Comparison of ENCODE assay signal across 10 mouse cellular contexts in genomic region chr4:147433017-147433416, GRCm38 (mm10). TPM values are rescaled to one million over a fixed set of nuclear protein-coding genes. Genes with fewer than 3 reads are reported as not detected.
DNase-seq lines count a peak whose midpoint lies in the region; ATAC-seq and TF ChIP-seq lines count a peak whose summit lies in the region.
"Had no signal": no experiment of that assay in that cellular context is flagged by ENCODE, and none has a peak within 500 bp of the region (broad histone marks: within the 10 kb centered on the region; RNA-seq: fewer than 3 reads in every experiment).

No protein-coding gene starts in this region.

- no peak for DNase-seq in limb, embryonic 11.5 days (ENCODE audit: low spot score)
- DNase-seq in limb, embryonic 10.5 days (ENCODE audit: low spot score) = no peak
- DNase-seq in midbrain, postnatal 0 days (ENCODE audit: low spot score) = no peak
- no peak for DNase-seq in layer of hippocampus, postnatal 25 days (ENCODE audit: extremely low spot score in 1 of 2, low spot score in 1 of 2)
- DNase-seq in cerebellum, adult 9-10 months = no peak
- DNase-seq: left cerebral cortex, postnatal 4 days had no signal

- no peak overlapping the region for H3K9ac ChIP-seq in forebrain, embryonic 13.5 days
- H3K9ac ChIP-seq in forebrain, embryonic 15.5 days (replicated peaks) = no peak overlapping the region
- H3K9ac ChIP-seq in limb, embryonic 11.5 days (ENCODE audit: low read length) = no peak overlapping the region
- no peak overlapping the region for H3K9ac ChIP-seq in midbrain, postnatal 0 days (replicated peaks; ENCODE audit: low read length, poor library complexity, severe bottlenecking)

- ATAC-seq in forebrain, embryonic 13.5 days = peak; percentile 27; the same call in 1 of the 2 replicates
- no peak for ATAC-seq in forebrain, embryonic 15.5 days (replicated peaks)
- ATAC-seq in limb, embryonic 11.5 days (ENCODE audit: insufficient number of reproducible peaks, low FRiP score, low TSS enrichment, low read depth) = peak; percentile 10; the same call in 1 of the 2 replicates
- 0 out of 2 replicates have a peak, but pooled peaks have one; percentile 8 for ATAC-seq in granulocyte monocyte progenitor cell, adult 5-6 weeks (replicated peaks; ENCODE audit: poor library complexity, severe bottlenecking)
- ATAC-seq in midbrain, postnatal 0 days (ENCODE audit: low FRiP score) = peak; percentile 14; the same call in 1 of the 2 replicates

- H3K9me3 ChIP-seq in forebrain, embryonic 13.5 days (replicated peaks) = peaks cover 39% of the 10 kb centered on the region
- peaks cover 56% of the 10 kb centered on the region for H3K9me3 ChIP-seq in forebrain, embryonic 15.5 days
- H3K9me3 ChIP-seq in limb, embryonic 11.5 days (ENCODE audit: control insufficient read depth, low read length) = peaks cover 21% of the 10 kb centered on the region
- peaks cover 21% of the 10 kb centered on the region for H3K9me3 ChIP-seq in limb, embryonic 10.5 days (replicated peaks)
- peaks cover 53% of the 10 kb centered on the region for H3K9me3 ChIP-seq in midbrain, postnatal 0 days (ENCODE audit: low read length)

- no peaks in the 10 kb centered on the region for H3K4me1 ChIP-seq in forebrain, embryonic 13.5 days
- no peaks in the 10 kb centered on the region for H3K4me1 ChIP-seq in forebrain, embryonic 15.5 days
- no peaks in the 10 kb centered on the region for H3K4me1 ChIP-seq in limb, embryonic 11.5 days (ENCODE audit: control insufficient read depth, insufficient read depth, low read length)
- H3K4me1 ChIP-seq in limb, embryonic 10.5 days = no peaks in the 10 kb centered on the region
- no peaks in the 10 kb centered on the region for H3K4me1 ChIP-seq in midbrain, postnatal 0 days (ENCODE audit: insufficient read depth, low read length)

- H3K27ac ChIP-seq in forebrain, embryonic 13.5 days = no peak overlapping the region
- H3K27ac ChIP-seq in forebrain, embryonic 15.5 days (replicated peaks) = no peak overlapping the region
- H3K27ac ChIP-seq in limb, embryonic 11.5 days (replicated peaks; ENCODE audit: low read depth, low read length) = no peak overlapping the region
- H3K27ac ChIP-seq in limb, embryonic 10.5 days = no peak overlapping the region
- no peak overlapping the region for H3K27ac ChIP-seq in midbrain, postnatal 0 days (ENCODE audit: low read depth, low read length)
- H3K27ac ChIP-seq: layer of hippocampus, adult 2 months had no signal

- no peaks in the 10 kb centered on the region for H3K27me3 ChIP-seq in forebrain, embryonic 13.5 days
- H3K27me3 ChIP-seq in forebrain, embryonic 15.5 days = no peaks in the 10 kb centered on the region
- H3K27me3 ChIP-seq in limb, embryonic 11.5 days (ENCODE audit: control insufficient read depth, insufficient read depth, low read length) = no peaks in the 10 kb centered on the region
- H3K27me3 ChIP-seq in limb, embryonic 10.5 days (ENCODE audit: low read depth, poor library complexity, severe bottlenecking) = no peaks in the 10 kb centered on the region
- no peaks in the 10 kb centered on the region for H3K27me3 ChIP-seq in midbrain, postnatal 0 days (ENCODE audit: insufficient read depth, low read length)

- TF ChIP-seq CTCF in midbrain, postnatal 0 days (IDR thresholded peaks at IDR 0.05) = no peak

- whole genome bisulfite sequencing in forebrain, embryonic 13.5 days = 41% methylated on average over 3 of the region's 3 CpGs
- WGBS in forebrain, embryonic 15.5 days = 38% methylated on average over 3 of the region's 3 CpGs
- WGBS in limb, embryonic 11.5 days = 41% methylated on average over 3 of the region's 3 CpGs
- WGBS in limb, embryonic 10.5 days = 44% methylated on average over 3 of the region's 3 CpGs
- 44% methylated on average over 3 of the region's 3 CpGs for WGBS in midbrain, postnatal 0 days

- no peak overlapping the region for H3K4me3 ChIP-seq in forebrain, embryonic 13.5 days
- H3K4me3 ChIP-seq in forebrain, embryonic 15.5 days = no peak overlapping the region
- H3K4me3 ChIP-seq in limb, embryonic 11.5 days (ENCODE audit: low read depth, low read length) = no peak overlapping the region
- H3K4me3 ChIP-seq in limb, embryonic 10.5 days = no peak overlapping the region
- no peak overlapping the region for H3K4me3 ChIP-seq in midbrain, postnatal 0 days (ENCODE audit: low read depth, low read length)
- H3K4me3 ChIP-seq: layer of hippocampus, adult 2 months had no signal

- H3K4me2 ChIP-seq in forebrain, embryonic 13.5 days = no peak overlapping the region
- no peak overlapping the region for H3K4me2 ChIP-seq in forebrain, embryonic 15.5 days (replicated peaks)
- H3K4me2 ChIP-seq in limb, embryonic 11.5 days (ENCODE audit: low read depth, severe bottlenecking) = no peak overlapping the region
- H3K4me2 ChIP-seq in midbrain, postnatal 0 days (ENCODE audit: low read depth, low read length, poor library complexity, severe bottlenecking) = no peak overlapping the region

- H3K36me3 ChIP-seq in forebrain, embryonic 13.5 days (ENCODE audit: poor library complexity, severe bottlenecking) = no peaks in the 10 kb centered on the region
- H3K36me3 ChIP-seq in forebrain, embryonic 15.5 days = no peaks in the 10 kb centered on the region
- no peaks in the 10 kb centered on the region for H3K36me3 ChIP-seq in limb, embryonic 11.5 days (ENCODE audit: control insufficient read depth, insufficient read depth, low read length)
- no peaks in the 10 kb centered on the region for H3K36me3 ChIP-seq in limb, embryonic 10.5 days
- H3K36me3 ChIP-seq in midbrain, postnatal 0 days (ENCODE audit: insufficient read depth, low read length) = no peaks in the 10 kb centered on the region

RNA-seq across cellular contexts. Expression of gene Zfp982, which starts 59.2 kb away (rescaled TPM):
- 1.5 and 2.8 TPM in 2 replicates for polyA plus RNA-seq in forebrain, embryonic 13.5 days (2015; fragmentation: Nextera tagmentation; extraction: Ambion mirVana)
- 1.7 and 2.7 TPM in 2 replicates for polyA plus RNA-seq in forebrain, embryonic 15.5 days (2015; fragmentation: Nextera tagmentation; extraction: Ambion mirVana)
- 8.2 and 13.3 TPM in 2 replicates for polyA plus RNA-seq in limb, embryonic 11.5 days (2014; fragmentation: Nextera tagmentation; extraction: Ambion mirVana)
- 12.3 and 13.5 TPM in 2 replicates for polyA plus RNA-seq in limb, embryonic 10.5 days (2016; fragmentation: Nextera tagmentation; extraction: Ambion mirVana)
- total RNA-seq in granulocyte monocyte progenitor cell, adult 5-6 weeks (2014; fragmentation: Nextera tagmentation) = 9.9 and 13.5 TPM in 2 replicates
- 13.1 and 15.3 TPM in 2 replicates for total RNA-seq in granulocyte monocyte progenitor cell, adult 5-6 weeks (2017)
- 3.3 and 8.1 TPM in 2 replicates for total RNA-seq in midbrain, postnatal 0 days (2014; rRNA removed)
- polyA plus RNA-seq in midbrain, postnatal 0 days (2015; fragmentation: Nextera tagmentation; extraction: Ambion mirVana) = 3.7 and 4.1 TPM in 2 replicates
- 1 to 10 TPM; 2.2 to 3.2 TPM for total RNA-seq in layer of hippocampus, postnatal 25 days (2021)
